12 mouse cellular contexts compared by ENCODE assay signal in genomic region chr4:22109410-22109809, GRCm38 (mm10).
DNase-seq lines count a peak whose midpoint lies in the region; ATAC-seq and TF ChIP-seq lines count a peak whose summit lies in the region.
"Had no signal": no experiment of that assay in that cellular context is flagged by ENCODE, and none has a peak within 500 bp of the region (broad histone marks: within the 10 kb centered on the region; RNA-seq: fewer than 3 reads in every experiment).

No protein-coding gene starts in this region.

- 14% methylated on average over 6 of the region's 6 CpGs for WGBS in kidney, adult 2 months
- WGBS in hindbrain, embryonic 12.5 days: 26% methylated on average over 6 of the region's 6 CpGs
- 20% methylated on average over 6 of the region's 6 CpGs for WGBS in midbrain, embryonic 13.5 days

- no peak overlapping the region for H3K27ac ChIP-seq in kidney, adult 2 months (ENCODE audit: insufficient read depth, low read depth, low read length)
- no peak overlapping the region for H3K27ac ChIP-seq in CH12.LX (ENCODE audit: insufficient read depth, low read depth)
- no peak overlapping the region for H3K27ac ChIP-seq in hindbrain, embryonic 12.5 days
- no peak overlapping the region for H3K27ac ChIP-seq in midbrain, embryonic 13.5 days
- H3K27ac ChIP-seq: heart, embryonic 10.5 days; liver, embryonic 14.5 days had no signal

- no peaks in the 10 kb centered on the region for H3K27me3 ChIP-seq in kidney, adult 2 months (replicated peaks; ENCODE audit: control insufficient read depth, insufficient read depth, low read length)
- peaks cover 2% of the 10 kb centered on the region for H3K27me3 ChIP-seq in CH12.LX (replicated peaks)
- H3K27me3 ChIP-seq in hindbrain, embryonic 12.5 days: no peaks in the 10 kb centered on the region
- H3K27me3 ChIP-seq in midbrain, embryonic 13.5 days: no peaks in the 10 kb centered on the region

- no peaks in the 10 kb centered on the region for H3K9me3 ChIP-seq in CH12.LX (replicated peaks; ENCODE audit: low read length)
- H3K9me3 ChIP-seq in hindbrain, embryonic 12.5 days (replicated peaks): no peaks in the 10 kb centered on the region
- no peaks in the 10 kb centered on the region for H3K9me3 ChIP-seq in midbrain, embryonic 13.5 days
- H3K9me3 ChIP-seq: heart, embryonic 10.5 days had no signal

- peak overlapping the region; percentile 59 for H3K4me2 ChIP-seq in CH12.LX (ENCODE audit: insufficient read depth, low read depth, poor library complexity, severe bottlenecking)
- H3K4me2 ChIP-seq in hindbrain, embryonic 12.5 days (replicated peaks): no peak overlapping the region
- no peak overlapping the region for H3K4me2 ChIP-seq in midbrain, embryonic 13.5 days (replicated peaks)

- peak; percentile 14 for DNase-seq in kidney, adult 2 months
- DNase-seq in kidney, adult 8-10 months: no peak
- peak; percentile 64 for DNase-seq in CH12.LX (ENCODE audit: extremely low read depth)
- no peak for DNase-seq in ovary, postnatal 36 days (ENCODE audit: low spot score)
- DNase-seq: cerebellum, adult 2 months; lung, postnatal 36 days; thymus, postnatal 36 days had no signal

- no peak for TF ChIP-seq POLR2A in kidney, adult 2 months (IDR thresholded peaks at IDR 0.05; ENCODE audit: low read depth, low read length)
- TF ChIP-seq POLR2A in CH12.LX (IDR thresholded peaks at IDR 0.05; ENCODE audit: low read depth, low read length): no peak

- H3K4me3 ChIP-seq in kidney, adult 2 months (ENCODE audit: insufficient read depth, low read depth, low read length): no peak overlapping the region
- H3K4me3 ChIP-seq in CH12.LX (replicated peaks in 1 of 3; ENCODE audit: low read depth in 2 of 3, low read length in 2 of 3, poor library complexity in 1 of 3): peak overlapping the region in 1 of 3 experiments; percentile 21
- no peak overlapping the region for H3K4me3 ChIP-seq in hindbrain, embryonic 12.5 days
- no peak overlapping the region for H3K4me3 ChIP-seq in midbrain, embryonic 13.5 days (replicated peaks)
- H3K4me3 ChIP-seq: heart, embryonic 10.5 days had no signal

- no peaks in the 10 kb centered on the region for H3K79me2 ChIP-seq in CH12.LX (replicated peaks; ENCODE audit: control insufficient read depth, extremely low read depth, insufficient read depth, poor library complexity, severe bottlenecking)

- peak; percentile 42; the same call in 1 of the 2 replicates for ATAC-seq in hindbrain, embryonic 12.5 days (ENCODE audit: low FRiP score)
- ATAC-seq in midbrain, embryonic 13.5 days: peak; percentile 26; the same call in 1 of the 2 replicates
- no peak for ATAC-seq in inflammation-experienced regulatory T-cells, adult 6 months

- TF ChIP-seq CTCF in kidney, adult 2 months (conservative IDR thresholded peaks at IDR 0.05; ENCODE audit: insufficient read depth, insufficient read length, low read depth, low read length): no peak
- peak in 1 of 2 experiments; percentile 43; a peak in 2 of 4 replicates for TF ChIP-seq CTCF in CH12.LX (conservative IDR thresholded peaks at IDR 0.05 in 1 of 2, IDR thresholded peaks at IDR 0.05 in 1 of 2; ENCODE audit: low read depth in 2 of 2, low read length in 2 of 2)

- H3K9ac ChIP-seq in CH12.LX (ENCODE audit: insufficient read depth, low read depth): no peak overlapping the region; the same call in 1 of the 2 replicates
- H3K9ac ChIP-seq in hindbrain, embryonic 12.5 days: no peak overlapping the region
- H3K9ac ChIP-seq in midbrain, embryonic 13.5 days (replicated peaks): no peak overlapping the region
- H3K9ac ChIP-seq: liver, embryonic 14.5 days had no signal

- TF ChIP-seq RAD21 in CH12.LX (IDR thresholded peaks at IDR 0.05; ENCODE audit: low read depth, low read length): no peak; the same call in 1 of the 2 replicates

- TF ChIP-seq EP300 in CH12.LX (IDR thresholded peaks at IDR 0.05; ENCODE audit: low read length): no peak

- dilution Hi-C loops in CH12.LX (cut with MboI; ENCODE audit: extremely low pct_ligation_motif_present, extremely low pct_unique_long_range_greater_than_20kb, low sequenced_read_pairs): no loop called here

- no peaks in the 10 kb centered on the region for H3K4me1 ChIP-seq in kidney, adult 2 months (ENCODE audit: control insufficient read depth, insufficient read depth, low read length)
- H3K4me1 ChIP-seq in CH12.LX (ENCODE audit: control insufficient read depth in 1 of 2, insufficient read depth in 2 of 2): peaks cover 4 to 11% of the 10 kb centered on the region in 2 experiments
- peaks cover 9% of the 10 kb centered on the region; the same call in 1 of the 2 replicates for H3K4me1 ChIP-seq in hindbrain, embryonic 12.5 days
- peaks cover 33% of the 10 kb centered on the region for H3K4me1 ChIP-seq in midbrain, embryonic 13.5 days (replicated peaks)

- in situ Hi-C loops in CH12.LX (cut with MboI; ENCODE audit: low pct_ligation_motif_present, low pct_unique_long_range_greater_than_20kb, low sequenced_read_pairs): no loop called here

- H3K36me3 ChIP-seq in kidney, adult 2 months (ENCODE audit: control insufficient read depth, insufficient read depth, low read length): no peaks in the 10 kb centered on the region
- H3K36me3 ChIP-seq in CH12.LX (replicated peaks in 1 of 2; ENCODE audit: control insufficient read depth in 1 of 2, insufficient read depth in 1 of 2, low read length in 1 of 2): no peaks in the 10 kb centered on the region
- H3K36me3 ChIP-seq in hindbrain, embryonic 12.5 days: no peaks in the 10 kb centered on the region
- no peaks in the 10 kb centered on the region for H3K36me3 ChIP-seq in midbrain, embryonic 13.5 days
- H3K36me3 ChIP-seq: heart, embryonic 10.5 days had no signal

TF ChIP-seq in CH12.LX, 34 proteins besides CTCF, POLR2A, EP300 and RAD21:
- peak; percentile 48; the same call in 1 of the 2 replicates for TF ChIP-seq IRF4 (IDR thresholded peaks at IDR 0.05; ENCODE audit: low read depth, low read length)
- no peak for TF ChIP-seq KAT2A (IDR thresholded peaks at IDR 0.05; ENCODE audit: insufficient replicate concordance, low read length)
- TF ChIP-seq BHLHE40 (IDR thresholded peaks at IDR 0.05; ENCODE audit: low read depth, low read length): peak; percentile 51
- TF ChIP-seq MAZ (IDR thresholded peaks at IDR 0.05; ENCODE audit: low read depth, low read length): no peak
- no peak for TF ChIP-seq SIN3A (IDR thresholded peaks at IDR 0.05; ENCODE audit: low read length)

Comparison
In these comparisons a context has a peak if more than half of its experiments do, and no peak if none do; other contexts are left out.
1. DNase-seq: peak in kidney, adult 2 months (single experiment) and CH12.LX (single experiment); none in kidney, adult 8-10 months (0 of 2) and ovary, postnatal 36 days (single experiment).